Mouse (Mus musculus) kidney, adult 11 months (tissue): ENCODE data around the gene Dnaaf3.

Experiments used
- DNase-seq: peaks from one replicate; pipeline ENCODE4 v3.0.0; 2022

The Dnaaf3 gene

GRCm38 (mm10) chr7:4498251-4498650, 34.0 kb downstream of the Dnaaf3 start:
- DNase-seq: peak; percentile 49

GRCm38 (mm10) chr7:4497271-4497903, 34.9 kb downstream of the Dnaaf3 start:
- DNase-seq: no peak

GRCm38 (mm10) chr7:4496468-4496867, 35.8 kb downstream of the Dnaaf3 start:
- no peak for DNase-seq

GRCm38 (mm10) chr7:4493991-4494390, 38.3 kb downstream of the Dnaaf3 start:
- DNase-seq: no peak

- DNase-seq: no peak
Observed at GRCm38 (mm10) chr7:4492284-4493224, 39.7 kb downstream of the Dnaaf3 start.

- DNase-seq: no peak
Observed at GRCm38 (mm10) chr7:4491308-4491707, 40.9 kb downstream of the Dnaaf3 start.

GRCm38 (mm10) chr7:4482281-4482680, 50.0 kb downstream of the Dnaaf3 start:
- no peak for DNase-seq

- no peak for DNase-seq
Observed at GRCm38 (mm10) chr7:4479674-4480073, 52.6 kb downstream of the Dnaaf3 start.

- DNase-seq: no peak
Observed at GRCm38 (mm10) chr7:4478796-4479291, 53.4 kb downstream of the Dnaaf3 start.

- peak; percentile 85 for DNase-seq
Observed at GRCm38 (mm10) chr7:4478021-4478795, 54.0 kb downstream of the Dnaaf3 start.

GRCm38 (mm10) chr7:4473940-4474339, 58.3 kb downstream of the Dnaaf3 start:
- no peak for DNase-seq
